Mouse (Mus musculus) bone marrow macrophage, adult 2 months (primary cell): ENCODE measurements around the gene Urad.

Experiments used
- CTCF ChIP-seq: IDR thresholded peaks from 2 replicates; pipeline ENCODE4 v1.5.1; 2012; ENCODE audit warnings: low read depth, mild to moderate bottlenecking, low read length, moderate library complexity
- POLR2A ChIP-seq: IDR thresholded peaks from 2 replicates; pipeline ENCODE4 v1.6.1; 2012; ENCODE audit warnings: mild to moderate bottlenecking, low read depth, low read length, borderline replicate concordance

DNA sequence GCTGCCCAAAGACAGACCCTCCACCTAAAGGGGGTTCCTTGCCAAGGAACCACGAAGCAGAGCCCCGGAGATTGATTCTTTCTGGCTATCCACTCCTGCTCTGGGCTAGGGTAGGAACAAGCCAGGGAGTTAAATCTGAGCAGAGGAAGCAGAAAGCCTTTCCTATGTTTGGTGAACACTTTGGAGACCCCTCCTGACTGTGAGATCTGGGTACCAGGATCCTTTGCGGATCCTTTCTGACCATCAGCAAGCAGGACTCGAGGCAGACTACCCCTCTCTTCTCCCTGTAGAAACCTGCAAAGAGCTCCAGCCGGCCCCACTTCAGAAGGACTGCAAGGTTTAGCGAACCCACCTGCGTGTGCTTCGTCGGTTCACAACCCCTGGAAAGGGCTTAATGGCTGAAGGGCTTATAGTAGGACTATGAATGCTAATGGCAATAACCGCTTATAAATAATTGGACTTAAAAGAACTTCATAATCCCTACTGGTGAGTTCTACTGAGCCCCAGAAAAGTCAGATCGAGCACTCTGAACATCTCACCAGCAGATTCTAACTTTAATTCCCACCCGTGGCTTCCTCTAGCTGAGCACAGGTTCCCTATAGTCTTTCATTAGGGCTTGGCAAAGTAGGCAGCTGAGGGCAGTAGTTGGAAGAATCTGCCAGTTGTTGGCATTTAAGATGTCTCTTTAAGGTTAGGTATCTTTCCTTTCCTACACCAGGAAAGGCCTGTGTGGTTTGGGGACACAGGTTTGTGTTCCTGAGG is 50.0 kb downstream of the Urad start:
- TF ChIP-seq CTCF: no peak
- TF ChIP-seq POLR2A: no peak
